In the genomic region with DNA sequence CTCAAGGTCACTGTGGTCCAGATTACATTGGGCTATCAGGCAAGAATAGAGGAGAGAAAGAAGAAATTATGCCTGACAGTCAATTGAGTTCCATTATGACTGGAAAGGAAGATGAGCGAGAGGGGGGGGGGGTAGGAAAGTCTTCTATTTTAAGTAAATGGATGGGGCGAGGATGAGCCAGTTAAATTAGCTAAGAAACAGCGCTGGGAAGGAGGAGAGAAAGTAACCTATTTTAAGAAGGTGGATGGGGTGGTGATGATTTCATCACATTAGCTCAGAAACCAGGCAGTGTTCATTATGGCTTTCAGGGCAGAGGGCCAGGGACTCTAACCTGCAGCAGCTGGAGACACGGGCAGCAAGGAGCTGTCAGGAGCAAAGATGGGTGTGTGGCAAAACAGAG, we compare ENCODE assay signal across 1 mouse cellular context.
A peak's percentile ranks its signal among the peaks of the same experiment; 100 is the strongest.
TF ChIP-seq lines count a peak whose summit lies in the region.

No protein-coding gene starts in this region.

TF ChIP-seq in CH12.LX, 34 proteins besides CTCF, POLR2A, EP300 and RAD21 (continued from another document):
- TF ChIP-seq POLR2AphosphoS2 (IDR thresholded peaks at IDR 0.05; ENCODE audit: low read depth, low read length) (no peak), MAX (IDR thresholded peaks at IDR 0.05; ENCODE audit: low read length) (no peak), TBP (conservative IDR thresholded peaks at IDR 0.05; ENCODE audit: low read depth, low read length) (no peak), SIN3A (IDR thresholded peaks at IDR 0.05; ENCODE audit: low read length) (no peak), ETS1 (conservative IDR thresholded peaks at IDR 0.05; ENCODE audit: low read depth, low read length) (peak; percentile 61), E2F4 (IDR thresholded peaks at IDR 0.05; ENCODE audit: insufficient replicate concordance, low read depth, low read length) (no peak), ZMIZ1 (IDR thresholded peaks at IDR 0.05; ENCODE audit: low read depth, low read length) (no peak), CHD1 (IDR thresholded peaks at IDR 0.05; ENCODE audit: low read depth, low read length) (no peak), GABPA (IDR thresholded peaks at IDR 0.05; ENCODE audit: insufficient replicate concordance, low read depth, low read length) (no peak), ZNF384 (IDR thresholded peaks at IDR 0.05; ENCODE audit: low read depth, low read length) (no peak), TCF12 (IDR thresholded peaks at IDR 0.05; ENCODE audit: low read depth, low read length) (peak; percentile 12; the same call in 1 of the 2 replicates), ZC3H11A (IDR thresholded peaks at IDR 0.05; ENCODE audit: low read depth, low read length) (no peak), KAT2A (IDR thresholded peaks at IDR 0.05; ENCODE audit: insufficient replicate concordance, low read length) (no peak), ELF1 (IDR thresholded peaks at IDR 0.05; ENCODE audit: low read depth, low read length) (no peak), UBTF (IDR thresholded peaks at IDR 0.05; ENCODE audit: low read depth, low read length) (no peak), MAZ (IDR thresholded peaks at IDR 0.05; ENCODE audit: low read depth, low read length) (peak; percentile 64; the same call in 1 of the 2 replicates), NRF1 (IDR thresholded peaks at IDR 0.05; ENCODE audit: low read depth, low read length) (no peak), MYC (IDR thresholded peaks at IDR 0.05; ENCODE audit: low read depth, low read length) (no peak), JUND (conservative IDR thresholded peaks at IDR 0.05; ENCODE audit: low read depth, low read length) (peak; percentile 59; the same call in 1 of the 2 replicates), PAX5 (IDR thresholded peaks at IDR 0.05; ENCODE audit: low read length) (no peak), USF2 (conservative IDR thresholded peaks at IDR 0.05; ENCODE audit: low read depth, low read length) (no peak), ZKSCAN1 (IDR thresholded peaks at IDR 0.05; ENCODE audit: borderline replicate concordance, low read depth, low read length) (no peak), NELFE (IDR thresholded peaks at IDR 0.05; ENCODE audit: low read depth, low read length) (no peak), MAFK (IDR thresholded peaks at IDR 0.05; ENCODE audit: insufficient replicate concordance, low read length) (no peak), MEF2A (IDR thresholded peaks at IDR 0.05; ENCODE audit: borderline replicate concordance, low read depth, low read length) (peak; percentile 95)
